Mouse (Mus musculus) hindbrain, embryonic 15.5 days (tissue): Measurements from ENCODE around the gene Cdk13. TPM values are rescaled to one million over a fixed set of nuclear protein-coding genes. Genes with fewer than 3 reads are reported as not detected.

Experiments used
- ATAC-seq: fragments of 200-750 bp; cut with Nextera tagmentation; 2 replicates; pipeline ENCODE4 v1.8.0; 2017; ENCODE audit warnings: low read depth, moderate number of reproducible peaks, moderate TSS enrichment; ENCODE audit not compliant: low FRiP score
- H3K27ac ChIP-seq: fragments of 300-500 bp; sonication (generic); replicated peaks from 2 replicates; pipeline ENCODE4 v1.5.1; 2015; ENCODE audit warnings: mild to moderate bottlenecking, inconsistent platforms
- H3K27me3 ChIP-seq: fragments of 300-500 bp; sonication (generic); 2 replicates; pipeline ENCODE4 v1.6.1; 2015; ENCODE audit warnings: control low read depth, inconsistent platforms
- H3K36me3 ChIP-seq: fragments of 300-500 bp; sonication (generic); 2 replicates; pipeline ENCODE4 v1.6.1; 2015; ENCODE audit warnings: control low read depth, inconsistent platforms
- H3K4me1 ChIP-seq: fragments of 300-500 bp; sonication (generic); replicated peaks from 2 replicates; pipeline ENCODE4 v1.6.1; 2015; ENCODE audit warnings: control low read depth, inconsistent platforms
- H3K4me2 ChIP-seq: fragments of 300-500 bp; sonication (generic); 2 replicates; pipeline ENCODE4 v1.6.1; 2015; ENCODE audit warnings: moderate library complexity, mild to moderate bottlenecking, inconsistent platforms
- H3K4me3 ChIP-seq: fragments of 300-500 bp; sonication (generic); 2 replicates; pipeline ENCODE4 v1.5.1; 2015; ENCODE audit warnings: mild to moderate bottlenecking, inconsistent platforms
- H3K9ac ChIP-seq: fragments of 300-500 bp; sonication (generic); 2 replicates; pipeline ENCODE4 v1.6.1; 2015; ENCODE audit warnings: inconsistent platforms
- H3K9me3 ChIP-seq: fragments of 300-500 bp; sonication (generic); 2 replicates; pipeline ENCODE4 v1.6.1; 2016; ENCODE audit warnings: control low read depth, inconsistent platforms
- WGBS: fragments of 180-500 bp; shearing (Covaris S2); methylation state at CpG from one replicate; pipeline ENCODE4 v1.1.7; 2015; 5-methylcytosine and 5-hydroxymethylcytosine counted together
- polyA plus RNA-seq: library from polyadenylated mRNA; unstranded; fragments of >200 nt; fragmentation: Nextera tagmentation; extraction: Ambion mirVana; gene quantifications from 2 replicates; pipeline ENCODE4 v1.2.1, GENCODE M21; 2015

Gene Cdk13
- polyA plus RNA-seq, 1 experiment from 2014 or later = 13.8 TPM

- H3K9me3 ChIP-seq = no peaks in the 10 kb centered on the region
- WGBS = 95% methylated on average over 3 of the region's 3 CpGs
- H3K9ac ChIP-seq = no peak overlapping the region
- H3K4me2 ChIP-seq = no peak overlapping the region
- H3K4me1 ChIP-seq = no peaks in the 10 kb centered on the region
- H3K27ac ChIP-seq = no peak overlapping the region
- no peaks in the 10 kb centered on the region for H3K27me3 ChIP-seq
- H3K36me3 ChIP-seq = peaks cover 7% of the 10 kb centered on the region
- H3K4me3 ChIP-seq = no peak overlapping the region
- ATAC-seq = no peak
Measured at GRCm38 (mm10) chr13:17728798-17729197, 76.1 kb downstream of the Cdk13 start.

GRCm38 (mm10) chr13:17727922-17728321 is 77.0 kb downstream of the Cdk13 start:
- ATAC-seq = no peak
- WGBS = 95% methylated on average over 4 of the region's 4 CpGs

GRCm38 (mm10) chr13:17717357-17717756 is 87.5 kb downstream of the Cdk13 start:
- Histone ChIP-seq H3K36me3 (peaks cover 30% of the 10 kb centered on the region), H3K4me3 (no peak overlapping the region), H3K9me3 (no peaks in the 10 kb centered on the region), H3K27ac (no peak overlapping the region), H3K4me2 (no peak overlapping the region), H3K9ac (no peak overlapping the region), H3K27me3 (no peaks in the 10 kb centered on the region), H3K4me1 (no peaks in the 10 kb centered on the region)
- ATAC-seq = no peak
- WGBS = 84% methylated on average over 1 of the region's 1 CpGs

More at GRCm38 (mm10) chr13:17727922-17728321, 77.0 kb downstream of the Cdk13 start:
- no peaks in the 10 kb centered on the region for H3K4me1 ChIP-seq
- H3K9me3 ChIP-seq = no peaks in the 10 kb centered on the region
- H3K27me3 ChIP-seq = no peaks in the 10 kb centered on the region
- H3K4me2 ChIP-seq = no peak overlapping the region
- H3K4me3 ChIP-seq = no peak overlapping the region
- H3K27ac ChIP-seq = no peak overlapping the region
- no peak overlapping the region for H3K9ac ChIP-seq
- peaks cover 7% of the 10 kb centered on the region for H3K36me3 ChIP-seq

GRCm38 (mm10) chr13:17708784-17709311 is 96.0 kb downstream of the Cdk13 start:
- WGBS = 78% methylated on average over 5 of the region's 5 CpGs

GRCm38 (mm10) chr13:17705188-17705826 is 99.6 kb downstream of the Cdk13 start:
- Histone ChIP-seq H3K4me2 (no peak overlapping the region), H3K27ac (no peak overlapping the region), H3K4me1 (no peaks in the 10 kb centered on the region), H3K9me3 (no peaks in the 10 kb centered on the region), H3K27me3 (no peaks in the 10 kb centered on the region), H3K36me3 (no peaks in the 10 kb centered on the region), H3K9ac (no peak overlapping the region), H3K4me3 (no peak overlapping the region)
- 83% methylated on average over 6 of the region's 6 CpGs for WGBS
- no peak for ATAC-seq

More at GRCm38 (mm10) chr13:17708784-17709311, 96.0 kb downstream of the Cdk13 start:
- Histone ChIP-seq H3K4me1 (no peaks in the 10 kb centered on the region), H3K9me3 (no peaks in the 10 kb centered on the region), H3K27ac (no peak overlapping the region), H3K4me2 (no peak overlapping the region), H3K27me3 (no peaks in the 10 kb centered on the region), H3K36me3 (no peaks in the 10 kb centered on the region), H3K4me3 (no peak overlapping the region), H3K9ac (no peak overlapping the region)
- no peak for ATAC-seq

GRCm38 (mm10) chr13:17702311-17702710 is 102.6 kb downstream of the Cdk13 start:
- Histone ChIP-seq H3K27ac (no peak overlapping the region), H3K9me3 (no peaks in the 10 kb centered on the region), H3K4me3 (no peak overlapping the region), H3K4me2 (no peak overlapping the region), H3K36me3 (no peaks in the 10 kb centered on the region), H3K4me1 (peaks cover 5% of the 10 kb centered on the region; the same call in 1 of the 2 replicates), H3K27me3 (no peaks in the 10 kb centered on the region), H3K9ac (no peak overlapping the region)
- ATAC-seq = no peak

- no peak for ATAC-seq
- no peak overlapping the region for H3K4me3 ChIP-seq
Measured at GRCm38 (mm10) chr13:17701322-17701721, 103.6 kb downstream of the Cdk13 start.

GRCm38 (mm10) chr13:17700090-17700715 is 104.7 kb downstream of the Cdk13 start:
- Histone ChIP-seq H3K4me2 (no peak overlapping the region), H3K27me3 (no peaks in the 10 kb centered on the region), H3K4me1 (peaks cover 13% of the 10 kb centered on the region), H3K36me3 (no peaks in the 10 kb centered on the region), H3K4me3 (no peak overlapping the region), H3K9me3 (no peaks in the 10 kb centered on the region), H3K9ac (no peak overlapping the region), H3K27ac (no peak overlapping the region)
- WGBS = 72% methylated on average over 3 of the region's 3 CpGs
- no peak for ATAC-seq

More at GRCm38 (mm10) chr13:17701322-17701721, 103.6 kb downstream of the Cdk13 start:
- Histone ChIP-seq H3K27ac (no peak overlapping the region), H3K27me3 (no peaks in the 10 kb centered on the region), H3K4me1 (peaks cover 9% of the 10 kb centered on the region), H3K9ac (no peak overlapping the region), H3K36me3 (no peaks in the 10 kb centered on the region), H3K4me2 (no peak overlapping the region), H3K9me3 (no peaks in the 10 kb centered on the region)

GRCm38 (mm10) chr13:17695898-17696580 is 108.9 kb downstream of the Cdk13 start:
- peak overlapping the region; percentile 77 for H3K4me3 ChIP-seq
- 17% methylated on average over 7 of the region's 7 CpGs for WGBS
- no peak for ATAC-seq
- H3K36me3 ChIP-seq = no peaks in the 10 kb centered on the region
- no peaks in the 10 kb centered on the region for H3K9me3 ChIP-seq
- H3K27me3 ChIP-seq = no peaks in the 10 kb centered on the region
- H3K9ac ChIP-seq = peak overlapping the region; percentile 76
- peak overlapping the region; percentile 82 for H3K4me2 ChIP-seq
- peaks cover 13% of the 10 kb centered on the region for H3K4me1 ChIP-seq
- peak overlapping the region; percentile 95 for H3K27ac ChIP-seq

- peak within 1 kb of the TSS; percentile 82 for H3K4me2 ChIP-seq
- peak within 1 kb of the TSS; percentile 77 for H3K4me3 ChIP-seq
- H3K9me3 ChIP-seq = no peaks in the 10 kb centered on the region
- peak within 1 kb of the TSS; percentile 76 for H3K9ac ChIP-seq
- H3K4me1 ChIP-seq = peaks cover 13% of the 10 kb centered on the region
- WGBS = under 1% methylated on average over 66 of the region's 66 CpGs
- H3K27ac ChIP-seq = peak within 1 kb of the TSS; percentile 95
- H3K36me3 ChIP-seq = no peaks in the 10 kb centered on the region
- peak; percentile 99 for ATAC-seq
- no peaks in the 10 kb centered on the region for H3K27me3 ChIP-seq
Measured at GRCm38 (mm10) chr13:17694911-17695699, 109.8 kb downstream of the Cdk13 start, which contains the start of the genes Mplkip and Sugct. Mplkip (plus strand) TSS chr13:17695192. Sugct (minus strand) TSS chr13:17695553.

GRCm38 (mm10) chr13:17694414-17694813 is 110.5 kb downstream of the Cdk13 start:
- under 1% methylated on average over 21 of the region's 25 CpGs for WGBS
- peak overlapping the region; percentile 77 for H3K4me3 ChIP-seq

More at GRCm38 (mm10) chr13:17694414-17694813, 110.5 kb downstream of the Cdk13 start:
- ATAC-seq = peak; percentile 83
- peak overlapping the region; percentile 95 for H3K27ac ChIP-seq
- H3K4me2 ChIP-seq = peak overlapping the region; percentile 82
- no peaks in the 10 kb centered on the region for H3K27me3 ChIP-seq
- no peaks in the 10 kb centered on the region for H3K36me3 ChIP-seq
- peaks cover 13% of the 10 kb centered on the region for H3K4me1 ChIP-seq
- H3K9me3 ChIP-seq = no peaks in the 10 kb centered on the region
- H3K9ac ChIP-seq = peak overlapping the region; percentile 76
